Mouse (Mus musculus): ENCODE results near the gene Fmo2.

The Fmo2 gene

GRCm38 (mm10) chr1:162853812-162854482, 44.6 kb downstream of the Fmo2 start:
- DNase-seq (ENCODE audit: low spot score): no peak

DNA sequence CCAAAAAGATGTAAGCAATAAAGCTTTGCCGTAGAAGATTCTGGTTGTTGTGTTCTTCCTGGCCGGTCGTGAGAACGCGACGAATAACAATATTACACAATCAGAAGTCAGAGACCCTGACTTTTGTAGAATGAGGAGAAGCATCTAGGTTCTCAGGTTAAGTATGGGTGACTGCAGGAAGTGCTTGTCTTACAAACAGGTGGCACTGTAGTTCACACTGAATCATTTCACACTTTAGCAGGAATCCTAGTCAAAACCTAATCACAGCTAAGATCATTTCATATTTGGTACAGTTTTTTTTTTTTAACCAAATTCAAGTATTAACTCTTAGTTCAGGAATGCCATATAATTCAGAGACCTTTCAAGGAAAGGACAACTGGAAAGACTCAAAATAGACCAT, 51.0 kb downstream of the Fmo2 start:
- DNase-seq (ENCODE audit: low spot score): no peak

GRCm38 (mm10) chr1:162840211-162840610, 58.3 kb downstream of the Fmo2 start:
- DNase-seq (ENCODE audit: low spot score): no peak

- DNase-seq (ENCODE audit: low spot score): no peak
Observed at GRCm38 (mm10) chr1:162838976-162839375, 59.5 kb downstream of the Fmo2 start.

DNA sequence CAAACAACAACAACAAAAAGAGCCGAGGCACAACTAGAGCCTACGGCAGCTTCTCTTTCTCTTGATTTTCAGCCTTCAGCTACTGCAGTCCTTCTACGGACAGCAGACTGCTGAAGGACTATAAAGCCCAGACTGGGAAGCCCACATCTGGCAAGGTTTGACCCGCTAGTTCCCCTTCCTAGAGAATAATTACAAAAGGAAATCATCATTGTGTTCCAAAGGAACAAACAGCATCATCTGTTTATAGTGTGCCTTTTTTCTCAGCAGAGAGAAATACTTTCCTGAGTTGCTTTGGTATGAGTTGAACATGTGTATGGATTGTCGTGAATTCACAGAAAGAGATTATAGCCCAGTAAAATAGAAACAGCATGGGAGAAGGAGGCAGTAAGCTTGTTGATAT, 64.2 kb downstream of the Fmo2 start:
- no peak for DNase-seq (ENCODE audit: low spot score)

- no peak for DNase-seq (ENCODE audit: low spot score)
Observed at GRCm38 (mm10) chr1:162832574-162832953, 66.0 kb downstream of the Fmo2 start.

GRCm38 (mm10) chr1:162831838-162832573, 66.5 kb downstream of the Fmo2 start:
- DNase-seq (ENCODE audit: low spot score): no peak

Measured in ovary, postnatal 14 days (tissue).